Mouse (Mus musculus) right cerebral cortex, postnatal 4 days (tissue): Measurements from ENCODE around the gene Ccdc144b.

Experiments used
- DNase-seq: peaks from one replicate; pipeline ENCODE4 v3.0.0-alpha.2; 2022

The Ccdc144b gene

GRCm38 (mm10) chr3:36025732-36026131 is 27.6 kb downstream of the Ccdc144b start:
- no peak for DNase-seq

GRCm38 (mm10) chr3:36011239-36011638 is 42.1 kb downstream of the Ccdc144b start:
- no peak for DNase-seq

- no peak for DNase-seq
Measured at GRCm38 (mm10) chr3:36008411-36009154, 44.8 kb downstream of the Ccdc144b start.

- DNase-seq, result peak; percentile 8
Measured at GRCm38 (mm10) chr3:36004028-36004895, 49.1 kb downstream of the Ccdc144b start.

- DNase-seq, result peak; percentile 87
Measured at GRCm38 (mm10) chr3:36000275-36001239, 52.8 kb downstream of the Ccdc144b start, which contains the start of gene Mccc1. Mccc1 (minus strand) TSS chr3:36000678.

- no peak for DNase-seq
Measured at GRCm38 (mm10) chr3:35994552-35995531, 58.5 kb downstream of the Ccdc144b start.

GRCm38 (mm10) chr3:35990715-35991114 is 62.6 kb downstream of the Ccdc144b start:
- no peak for DNase-seq

- DNase-seq, result no peak
Measured at GRCm38 (mm10) chr3:35988031-35988430, 65.3 kb downstream of the Ccdc144b start.

- DNase-seq, result no peak
Measured at GRCm38 (mm10) chr3:35986266-35986665, 67.1 kb downstream of the Ccdc144b start.

- peak; percentile 31 for DNase-seq
Measured at GRCm38 (mm10) chr3:35973551-35973950, 79.8 kb downstream of the Ccdc144b start.

GRCm38 (mm10) chr3:35972985-35973384 is 80.4 kb downstream of the Ccdc144b start:
- peak; percentile 23 for DNase-seq

- DNase-seq, result no peak
Measured at GRCm38 (mm10) chr3:35971149-35971548, 82.2 kb downstream of the Ccdc144b start.

GRCm38 (mm10) chr3:35970441-35970840 is 82.9 kb downstream of the Ccdc144b start:
- DNase-seq, result no peak

- DNase-seq, result no peak
Measured at GRCm38 (mm10) chr3:35967366-35967921, 85.9 kb downstream of the Ccdc144b start.

- no peak for DNase-seq
Measured at GRCm38 (mm10) chr3:35966493-35966892, 86.9 kb downstream of the Ccdc144b start.

GRCm38 (mm10) chr3:35964928-35965327 is 88.4 kb downstream of the Ccdc144b start:
- DNase-seq, result no peak

- no peak for DNase-seq
Measured at GRCm38 (mm10) chr3:35963921-35964320, 89.4 kb downstream of the Ccdc144b start.

GRCm38 (mm10) chr3:35963401-35963800 is 89.9 kb downstream of the Ccdc144b start:
- no peak for DNase-seq

- DNase-seq, result no peak
Measured at GRCm38 (mm10) chr3:35962967-35963366, 90.4 kb downstream of the Ccdc144b start.
